Mouse (Mus musculus) heart, postnatal 36 days (tissue): ENCODE results near the gene Plekha5. TPM values are rescaled to one million over a fixed set of nuclear protein-coding genes. Genes with fewer than 3 reads are reported as not detected.

ENCODE experiments used
- DNase-seq, 2 experiments: peaks; one replicate each; pipeline ENCODE4 v3.0.0; 2021 to 2022
- intact Hi-C: fragments of 180-260 bp; cut with DNase I; formaldehyde crosslinking; loops from one replicate; pipeline ENCODE4 v1.15.1; 2025
- total RNA-seq, 2 experiments: library from RNA; stranded (reverse); gene quantifications; 2 replicates each; pipeline ENCODE4 v1.2.3; 2021

The Plekha5 gene
- total RNA-seq, 2 experiments from 2014 or later = 26.6 to 33.6 TPM

- intact Hi-C loops = no loop called here
These were observed 29.6 kb downstream of the Plekha5 start for GRCm38 (mm10) chr6:140453454-140453853.

GRCm38 (mm10) chr6:140454388-140454787 is 30.5 kb downstream of the Plekha5 start:
- intact Hi-C loops = no loop called here

More at GRCm38 (mm10) chr6:140453454-140453853, 29.6 kb downstream of the Plekha5 start:
- no peak for DNase-seq

GRCm38 (mm10) chr6:140455851-140456250 is 32.0 kb downstream of the Plekha5 start:
- no peak for DNase-seq
- intact Hi-C loops = no loop called here

More at GRCm38 (mm10) chr6:140454388-140454787, 30.5 kb downstream of the Plekha5 start:
- DNase-seq = no peak

GRCm38 (mm10) chr6:140456393-140457163 is 32.7 kb downstream of the Plekha5 start:
- no peak for DNase-seq
- intact Hi-C loops = no loop called here

- no peak for DNase-seq
- intact Hi-C loops = no loop called here
These were observed 36.5 kb downstream of the Plekha5 start for GRCm38 (mm10) chr6:140460398-140460797.

GRCm38 (mm10) chr6:140464818-140465217 is 41.0 kb downstream of the Plekha5 start:
- intact Hi-C loops = no loop called here
- no peak for DNase-seq

GRCm38 (mm10) chr6:140465946-140466646 is 42.2 kb downstream of the Plekha5 start:
- intact Hi-C loops = no loop called here
- DNase-seq = no peak

GRCm38 (mm10) chr6:140466841-140467240 is 43.0 kb downstream of the Plekha5 start:
- no peak for DNase-seq
- intact Hi-C loops = no loop called here

GRCm38 (mm10) chr6:140467851-140468250 is 44.0 kb downstream of the Plekha5 start:
- DNase-seq = no peak
- intact Hi-C loops = no loop called here

GRCm38 (mm10) chr6:140469791-140470190 is 45.9 kb downstream of the Plekha5 start:
- intact Hi-C loops = loop anchor here (5.0 kb wide), 1 partner anchor 243 kb away; no protein-coding TSS in a partner anchor
- no peak for DNase-seq

- intact Hi-C loops = loop anchor here (2.0 to 5.0 kb wide), 3 partner anchors 45 to 241 kb away; no protein-coding TSS in a partner anchor
- no peak for DNase-seq
These were observed 47.9 kb downstream of the Plekha5 start for GRCm38 (mm10) chr6:140471751-140472150.

GRCm38 (mm10) chr6:140472345-140472744 is 48.5 kb downstream of the Plekha5 start:
- intact Hi-C loops = loop anchor here (2.0 to 5.0 kb wide), 3 partner anchors 44 to 240 kb away; no protein-coding TSS in a partner anchor
- DNase-seq = peak; percentile 65 to 73

- intact Hi-C loops = no loop called here
- DNase-seq = no peak
These were observed 51.7 kb downstream of the Plekha5 start for GRCm38 (mm10) chr6:140475393-140476087.

- no peak for DNase-seq
- intact Hi-C loops = no loop called here
These were observed 53.1 kb downstream of the Plekha5 start for GRCm38 (mm10) chr6:140476981-140477380.

- intact Hi-C loops = no loop called here
- no peak for DNase-seq
These were observed 54.2 kb downstream of the Plekha5 start for GRCm38 (mm10) chr6:140478031-140478430.

GRCm38 (mm10) chr6:140478943-140479342 is 55.1 kb downstream of the Plekha5 start:
- intact Hi-C loops = no loop called here
- no peak for DNase-seq

GRCm38 (mm10) chr6:140480425-140481081 is 56.7 kb downstream of the Plekha5 start:
- intact Hi-C loops = loop anchor here (2.0 kb wide), 1 partner anchor 38 kb away; no protein-coding TSS in a partner anchor

GRCm38 (mm10) chr6:140481701-140482460 is 58.0 kb downstream of the Plekha5 start:
- intact Hi-C loops = loop anchor here (2.0 kb wide), 1 partner anchor 37 kb away; no protein-coding TSS in a partner anchor
- DNase-seq = peak; percentile 82 to 86

More at GRCm38 (mm10) chr6:140480425-140481081, 56.7 kb downstream of the Plekha5 start:
- DNase-seq = no peak

- peak; percentile 47 to 58 for DNase-seq
- intact Hi-C loops = no loop called here
These were observed 60.3 kb downstream of the Plekha5 start for GRCm38 (mm10) chr6:140484170-140484569.
